Mouse (Mus musculus): ENCODE measurements at regions not wholly inside any gene's neighbourhood (a gene's known extent, or its start where the extent isn't known, plus 50 kb on each side); places are given as distances from the start of the nearest gene placed in this dataset.

DNA sequence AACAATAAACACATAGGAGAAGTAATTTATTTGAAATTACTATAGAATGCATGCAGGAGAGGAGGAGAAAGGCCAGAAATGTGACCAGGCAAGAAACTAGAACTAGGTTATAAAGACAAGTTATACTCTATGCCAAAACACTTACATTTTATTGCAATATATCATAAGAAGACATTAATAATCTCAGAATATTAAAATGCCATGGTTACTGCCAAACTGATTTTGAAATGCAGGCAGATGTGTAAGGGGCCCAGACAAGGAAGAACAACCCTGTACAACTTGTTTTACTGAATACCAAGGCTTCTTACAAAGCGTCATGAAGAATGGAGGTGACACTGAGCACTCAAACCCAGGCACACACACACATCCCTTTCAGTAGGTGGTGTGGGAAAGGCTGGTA, 68.9 kb upstream of the Ahr start:
- WGBS = 85% methylated on average over 1 of the region's 1 CpGs
- ATAC-seq (ENCODE audit: borderline replicate concordance, extremely low read depth, low FRiP score, low TSS enrichment) = no peak

DNA sequence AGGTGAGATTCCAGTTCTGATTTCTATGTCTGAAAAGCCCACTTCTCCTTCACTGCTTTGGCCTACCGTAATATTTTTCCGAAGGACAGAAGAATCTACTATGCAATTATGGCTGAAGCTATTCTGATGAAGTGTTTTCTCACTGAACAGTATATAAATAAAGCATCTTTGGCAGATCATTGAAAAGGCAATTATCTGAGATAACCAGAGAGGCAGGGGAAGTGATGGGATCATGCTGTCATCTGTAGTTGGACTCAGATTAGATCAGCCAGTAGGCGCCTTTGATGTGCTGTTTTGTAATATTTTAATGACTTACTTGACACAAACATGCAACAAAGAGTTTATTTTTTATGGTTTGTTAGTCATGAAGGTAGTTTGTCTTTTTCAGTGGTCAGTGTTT, 67.8 kb upstream of the Ahr start:
- 53% methylated on average over 3 of the region's 3 CpGs for WGBS
- ATAC-seq (ENCODE audit: borderline replicate concordance, extremely low read depth, low FRiP score, low TSS enrichment) = peak; percentile 76; the same call in 1 of the 2 replicates
- Histone ChIP-seq H3K4me2 (no peak overlapping the region), H3K9ac (no peak overlapping the region), H3K36me3 (no peaks in the 10 kb centered on the region), H3K4me1 (no peaks in the 10 kb centered on the region), H3K27ac (no peak overlapping the region), H3K4me3 (no peak overlapping the region), H3K9me3 (no peaks in the 10 kb centered on the region), H3K27me3 (no peaks in the 10 kb centered on the region)

More for the DNA sequence above, 68.9 kb upstream of the Ahr start:
- Histone ChIP-seq H3K36me3 (no peaks in the 10 kb centered on the region), H3K27ac (no peak overlapping the region), H3K4me2 (no peak overlapping the region), H3K9me3 (no peaks in the 10 kb centered on the region), H3K27me3 (no peaks in the 10 kb centered on the region), H3K9ac (no peak overlapping the region), H3K4me3 (no peak overlapping the region), H3K4me1 (no peaks in the 10 kb centered on the region)

DNA sequence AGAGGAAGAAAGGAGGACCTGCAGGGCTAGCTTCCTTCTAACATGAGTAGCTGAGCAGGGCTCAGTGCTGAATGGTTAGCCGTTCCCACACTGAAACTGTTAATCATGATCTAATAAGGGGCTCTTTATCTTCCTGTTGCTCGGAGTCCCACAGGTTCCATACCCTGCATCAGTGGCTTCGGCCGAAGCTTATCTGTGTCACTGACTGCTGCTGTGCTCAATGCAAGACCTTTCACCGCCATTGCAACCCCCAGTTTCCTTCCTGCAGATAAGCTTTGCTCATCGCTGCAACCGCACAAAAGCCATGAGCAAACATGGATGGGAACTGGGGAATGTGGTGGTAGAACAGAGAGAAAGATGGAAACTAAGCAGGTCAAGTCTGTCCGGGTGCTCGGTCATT, 63.5 kb upstream of the Ahr start:
- H3K4me1 ChIP-seq = no peaks in the 10 kb centered on the region
- H3K4me3 ChIP-seq = no peak overlapping the region
- WGBS = 55% methylated on average over 9 of the region's 9 CpGs
- no peak overlapping the region for H3K9ac ChIP-seq
- no peak for ATAC-seq (ENCODE audit: borderline replicate concordance, extremely low read depth, low FRiP score, low TSS enrichment)
- H3K36me3 ChIP-seq = no peaks in the 10 kb centered on the region
- H3K9me3 ChIP-seq = no peaks in the 10 kb centered on the region
- no peak overlapping the region for H3K4me2 ChIP-seq
- H3K27me3 ChIP-seq = no peaks in the 10 kb centered on the region
- H3K27ac ChIP-seq = no peak overlapping the region

DNA sequence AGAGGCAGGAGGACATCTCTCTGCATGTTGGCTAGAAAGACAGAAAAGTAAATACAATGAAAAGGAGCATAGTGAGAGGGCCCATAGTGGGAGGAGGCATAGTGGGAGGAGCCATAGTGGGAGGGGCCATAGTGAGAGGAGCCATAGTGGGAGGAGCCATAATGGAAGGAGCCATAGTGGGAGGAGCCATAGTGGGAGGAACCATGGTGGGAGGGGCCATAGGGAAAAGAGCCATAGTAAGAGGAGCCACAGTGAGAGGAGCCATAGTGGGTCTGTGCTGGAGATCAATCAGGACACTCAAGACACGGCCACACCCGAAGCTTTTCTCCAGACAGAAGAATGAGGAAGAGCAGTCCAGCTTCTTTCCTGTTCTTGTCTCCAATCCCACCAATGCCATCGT, 58.0 kb upstream of the Ahr start:
- H3K27ac ChIP-seq = no peak overlapping the region
- no peaks in the 10 kb centered on the region for H3K9me3 ChIP-seq
- H3K4me2 ChIP-seq = no peak overlapping the region
- 77% methylated on average over 3 of the region's 3 CpGs for WGBS
- no peaks in the 10 kb centered on the region for H3K27me3 ChIP-seq
- H3K36me3 ChIP-seq = no peaks in the 10 kb centered on the region
- no peak overlapping the region for H3K9ac ChIP-seq
- ATAC-seq (ENCODE audit: borderline replicate concordance, extremely low read depth, low FRiP score, low TSS enrichment) = no peak
- H3K4me1 ChIP-seq = 0 out of 2 replicates have a peak, but pooled peaks cover 3% of the 10 kb centered on the region
- H3K4me3 ChIP-seq = no peak overlapping the region
